Mouse (Mus musculus) adrenal gland, adult (tissue): ENCODE results near the gene Utrn.

ENCODE experiments used
- DNase-seq, 2 experiments: peaks; one replicate each; pipeline ENCODE4 v3.0.0; 2022 to 2023; ENCODE audit warnings: low spot score in 1 of 2; ENCODE audit not compliant: inconsistent age in 2 of 2

Utrn gene

GRCm38 (mm10) chr10:12354106-12354505 is 515.1 kb downstream of the Utrn start:
- DNase-seq: no peak

- DNase-seq: no peak
These were observed 529.2 kb downstream of the Utrn start for GRCm38 (mm10) chr10:12339704-12340558.

GRCm38 (mm10) chr10:12339005-12339703 is 530.0 kb downstream of the Utrn start:
- no peak for DNase-seq
